Mouse (Mus musculus) cerebellum, postnatal 36 days (tissue): ENCODE data around the gene Ppp1r14a.

Experiments
- DNase-seq, 2 experiments: peaks; one replicate each; pipeline ENCODE4 v3.0.0; 2021 to 2022; ENCODE audit warnings: mixed read lengths in 2 of 2

The Ppp1r14a gene

GRCm38 (mm10) chr7:29304463-29305262 is 15.6 kb downstream of the Ppp1r14a start:
- DNase-seq = peak in 1 of 2 experiments; percentile 29

GRCm38 (mm10) chr7:29305263-29305988 is 16.3 kb downstream of the Ppp1r14a start:
- peak in 1 of 2 experiments; percentile 34 for DNase-seq

GRCm38 (mm10) chr7:29306108-29306507 is 17.0 kb downstream of the Ppp1r14a start:
- DNase-seq = no peak

DNA sequence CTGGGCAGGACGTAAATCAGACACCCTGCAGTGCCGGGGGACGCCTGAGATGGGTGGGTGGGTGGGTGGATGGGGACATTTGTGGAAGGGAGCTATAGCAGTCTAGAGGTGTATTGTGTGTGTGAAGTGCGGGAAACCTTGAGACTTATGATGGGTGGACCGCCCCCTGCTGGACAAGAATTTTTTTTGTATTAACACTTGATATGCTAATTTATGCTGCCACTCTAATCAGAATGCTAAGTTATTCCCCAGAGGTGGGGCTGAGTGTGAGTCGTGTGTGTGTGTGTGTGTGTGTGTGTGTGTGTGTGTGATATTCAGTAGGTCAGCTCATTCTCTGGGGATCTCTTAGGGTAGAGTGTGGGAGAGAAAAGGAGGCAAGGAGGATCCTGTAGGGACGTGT is 17.5 kb downstream of the Ppp1r14a start:
- DNase-seq = peak in 1 of 2 experiments; percentile 63

GRCm38 (mm10) chr7:29307350-29308104 is 18.4 kb downstream of the Ppp1r14a start:
- DNase-seq = peak; percentile 96 to 97

- DNase-seq = peak; percentile 46 to 63
These were observed 20.2 kb downstream of the Ppp1r14a start for GRCm38 (mm10) chr7:29309221-29309721.

- no peak for DNase-seq
These were observed 20.6 kb downstream of the Ppp1r14a start for GRCm38 (mm10) chr7:29309749-29310148.

DNA sequence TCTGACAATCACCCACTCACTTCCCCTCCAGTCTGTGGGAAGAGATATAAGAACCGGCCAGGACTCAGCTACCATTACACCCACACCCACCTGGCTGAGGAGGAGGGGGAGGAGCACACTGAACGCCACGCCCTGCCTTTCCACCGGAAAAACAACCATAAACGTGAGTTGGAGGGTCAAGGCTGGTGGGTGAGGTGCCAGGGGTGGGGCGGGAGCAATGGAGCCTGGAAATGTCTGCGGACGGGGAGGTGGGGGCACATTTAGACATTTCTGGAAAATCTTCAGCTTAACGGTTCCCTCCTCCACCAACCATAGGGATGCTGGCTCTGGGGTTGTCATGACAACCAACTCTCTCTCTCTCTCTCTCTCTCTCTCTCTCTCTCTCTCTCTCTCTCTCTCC is 23.9 kb downstream of the Ppp1r14a start:
- no peak for DNase-seq

DNA sequence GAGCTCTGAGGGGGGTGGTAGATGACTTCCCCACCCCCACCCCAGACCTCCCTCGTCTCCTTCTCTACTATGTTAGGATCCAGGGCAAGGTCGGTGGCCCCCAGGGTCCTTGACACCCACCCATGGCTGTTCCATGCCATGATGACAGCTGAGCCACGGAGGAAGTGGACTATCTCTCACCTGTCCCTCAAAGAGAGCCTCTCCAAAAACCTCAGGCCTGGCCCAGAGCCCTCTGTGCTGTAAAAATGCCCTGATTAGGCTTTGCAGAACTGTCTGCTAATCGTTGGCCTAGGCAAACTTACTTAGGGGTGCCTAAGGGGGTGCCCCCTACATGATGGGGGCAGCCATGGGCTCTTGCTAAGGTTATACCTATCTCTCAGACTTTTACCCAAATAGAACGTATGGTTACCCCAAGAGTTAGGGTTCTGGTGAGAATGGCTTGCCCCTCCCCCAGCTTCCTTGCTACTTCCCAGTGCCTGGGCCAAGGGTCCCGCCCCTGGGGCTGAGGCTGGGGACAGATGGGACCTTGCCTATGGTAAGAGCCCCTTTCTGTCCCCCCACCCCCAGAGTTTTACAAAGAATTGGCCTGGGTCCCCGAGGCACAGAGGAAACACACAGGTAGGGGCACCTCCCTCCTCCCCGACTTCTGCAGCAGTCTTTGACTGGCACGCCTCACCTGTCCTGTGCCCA is 24.6 kb downstream of the Ppp1r14a start:
- DNase-seq = no peak

DNA sequence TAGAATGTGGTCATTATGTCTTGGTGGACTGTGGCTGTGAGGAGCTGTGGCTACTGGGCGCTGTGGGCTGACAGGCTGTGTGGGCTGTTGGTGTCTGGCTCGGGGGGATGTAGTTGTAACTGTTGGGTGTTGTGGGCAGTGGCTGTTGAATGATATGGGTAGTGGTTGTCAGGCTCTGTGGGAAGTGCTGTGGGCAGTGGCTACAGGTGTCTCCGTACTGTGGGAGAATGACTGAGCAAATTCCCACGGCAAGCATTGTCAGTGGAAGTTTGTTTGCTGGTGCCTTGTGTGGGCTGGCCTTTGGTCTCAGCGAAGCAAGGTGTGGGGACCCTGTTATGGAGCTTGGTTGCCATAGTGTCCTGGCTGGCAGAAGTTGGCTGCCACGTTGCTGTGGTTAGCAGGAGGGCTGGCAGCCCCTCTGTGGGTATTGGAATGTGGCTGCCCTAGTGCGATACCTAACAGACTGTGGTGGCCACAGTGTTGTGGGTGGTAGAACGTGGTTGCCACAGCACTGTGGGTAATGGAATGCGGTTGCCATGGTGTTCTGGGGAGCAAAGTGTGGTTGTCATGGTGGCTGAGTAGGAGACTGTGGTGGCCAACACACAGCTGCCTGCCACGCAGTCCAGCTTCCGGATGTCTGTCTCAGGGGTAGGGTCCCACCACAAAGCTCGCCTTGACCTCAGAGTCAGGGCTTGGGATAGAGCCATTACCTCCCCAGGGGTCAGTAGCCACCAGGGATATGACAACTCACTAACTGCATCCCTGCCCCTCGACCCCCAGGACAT is 25.9 kb downstream of the Ppp1r14a start:
- DNase-seq = no peak

- no peak for DNase-seq
These were observed 27.1 kb downstream of the Ppp1r14a start for GRCm38 (mm10) chr7:29316137-29316734.

DNA sequence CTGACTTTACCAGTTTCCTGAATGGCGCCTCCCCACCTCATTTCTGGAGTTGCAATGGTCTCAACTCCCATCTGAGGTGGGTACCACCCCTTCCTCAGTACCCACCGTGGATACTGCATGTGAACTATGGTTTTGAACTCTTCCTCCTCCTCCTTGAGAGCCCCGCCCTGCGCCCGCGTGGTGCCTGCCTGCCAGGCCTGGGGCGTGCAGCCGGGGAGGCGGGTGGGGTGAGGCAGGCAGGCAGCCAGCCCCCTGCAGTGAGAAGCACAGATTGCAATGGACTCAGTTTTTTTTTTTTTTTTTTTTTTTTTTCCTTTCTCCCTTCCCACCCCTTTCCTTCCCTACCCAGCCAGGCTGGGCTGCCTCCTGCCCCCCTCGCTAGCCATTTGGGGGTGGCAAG is 27.9 kb downstream of the Ppp1r14a start:
- peak; percentile 66 to 76 for DNase-seq

DNA sequence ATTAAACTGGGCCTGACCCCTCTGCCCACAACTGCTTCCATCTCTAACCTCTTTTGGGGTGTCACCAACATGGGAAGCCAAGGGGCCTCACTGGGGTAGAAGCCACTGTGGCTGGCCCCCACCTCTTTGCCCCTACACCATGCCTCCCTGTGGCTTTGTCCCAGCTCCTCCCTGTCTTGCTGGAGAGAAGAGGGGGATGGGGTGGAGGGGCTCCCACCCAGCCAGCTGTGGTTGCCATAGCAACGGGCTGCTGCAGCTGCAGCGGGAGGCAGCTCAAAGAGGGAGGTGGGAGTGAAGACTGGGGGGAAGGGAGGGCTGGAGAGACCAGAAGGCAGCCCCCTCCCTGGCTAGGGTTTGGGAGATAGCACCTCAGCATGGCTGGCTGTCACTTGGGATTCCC is 28.4 kb downstream of the Ppp1r14a start:
- DNase-seq = no peak

GRCm38 (mm10) chr7:29318115-29318911 is 29.2 kb downstream of the Ppp1r14a start:
- peak in 1 of 2 experiments; percentile 35 for DNase-seq

GRCm38 (mm10) chr7:29319337-29320307 is 30.5 kb downstream of the Ppp1r14a start:
- DNase-seq = no peak

- no peak for DNase-seq
These were observed 38.0 kb downstream of the Ppp1r14a start for GRCm38 (mm10) chr7:29327087-29327486.

- DNase-seq = no peak
These were observed 39.9 kb downstream of the Ppp1r14a start for GRCm38 (mm10) chr7:29328984-29329383.

- DNase-seq = no peak
These were observed 45.0 kb downstream of the Ppp1r14a start for GRCm38 (mm10) chr7:29334156-29334555.

- DNase-seq = no peak
These were observed 46.2 kb downstream of the Ppp1r14a start for GRCm38 (mm10) chr7:29335276-29335675.
